Mouse (Mus musculus) hindbrain, embryonic 11.5 days (tissue): Measurements from ENCODE around the gene Trim2. TPM values are rescaled to one million over a fixed set of nuclear protein-coding genes. Genes with fewer than 3 reads are reported as not detected.
A peak's percentile ranks its signal among the peaks of the same experiment; 100 is the strongest.

Experiments
- ATAC-seq: fragments of 200-750 bp; cut with Nextera tagmentation; 2 replicates; pipeline ENCODE4 v1.8.0; 2017; ENCODE audit warnings: mild to moderate bottlenecking, moderate TSS enrichment, moderate library complexity; ENCODE audit not compliant: low FRiP score
- DNase-seq: peaks from one replicate; pipeline ENCODE4 v3.0.0-alpha.2; 2015; ENCODE audit warnings: low spot score
- H3K27ac ChIP-seq: fragments of 300-500 bp; sonication (generic); 2 replicates; pipeline ENCODE4 v1.5.1; 2014; ENCODE audit warnings: mild to moderate bottlenecking, low read depth, low read length
- H3K27me3 ChIP-seq: fragments of 300-500 bp; sonication (generic); 2 replicates; pipeline ENCODE4 v1.6.1; 2014; ENCODE audit warnings: mild to moderate bottlenecking, low read length, moderate library complexity, mixed read lengths; ENCODE audit not compliant: control insufficient read depth, insufficient read depth
- H3K36me3 ChIP-seq: fragments of 300-500 bp; sonication (generic); 2 replicates; pipeline ENCODE4 v1.6.1; 2014; ENCODE audit warnings: mild to moderate bottlenecking, low read length, moderate library complexity, mixed read lengths; ENCODE audit not compliant: control insufficient read depth, insufficient read depth
- H3K4me1 ChIP-seq: fragments of 300-500 bp; sonication (generic); replicated peaks from 2 replicates; pipeline ENCODE4 v1.6.1; 2014; ENCODE audit warnings: low read length, mixed read lengths; ENCODE audit not compliant: control insufficient read depth, insufficient read depth
- H3K4me2 ChIP-seq: fragments of 300-500 bp; sonication (generic); replicated peaks from 2 replicates; pipeline ENCODE4 v1.6.1; 2014; ENCODE audit warnings: mild to moderate bottlenecking, low read depth, low read length
- H3K4me3 ChIP-seq: fragments of 300-500 bp; sonication (generic); 2 replicates; pipeline ENCODE4 v1.5.1; 2014; ENCODE audit warnings: low read depth, low read length
- H3K9ac ChIP-seq: fragments of 300-500 bp; sonication (generic); 2 replicates; pipeline ENCODE4 v1.6.1; 2014; ENCODE audit warnings: low read depth, low read length
- H3K9me3 ChIP-seq: fragments of 300-500 bp; sonication (generic); 2 replicates; pipeline ENCODE4 v1.6.1; 2016; ENCODE audit warnings: low read length; ENCODE audit not compliant: control insufficient read depth
- WGBS: fragments of 180-500 bp; shearing (Covaris S2); extraction: QIAGEN DNeasy Blood & Tissue Kit; methylation state at CpG from one replicate; pipeline ENCODE4 v1.1.7; 2014; 5-methylcytosine and 5-hydroxymethylcytosine counted together
- polyA plus RNA-seq: library from polyadenylated mRNA; unstranded; fragments of >200 nt; fragmentation: Nextera tagmentation; extraction: Ambion mirVana; gene quantifications from 2 replicates; pipeline ENCODE4 v1.2.1, GENCODE M21; 2014

Trim2 gene
- polyA plus RNA-seq, 1 experiment from 2014 or later, result 104 TPM

GRCm38 (mm10) chr3:84269987-84270623 lies 36.6 kb downstream of the Trim2 start:
- Histone ChIP-seq H3K36me3 (no peaks in the 10 kb centered on the region), H3K4me1 (peaks cover 20% of the 10 kb centered on the region), H3K9ac (0 out of 2 replicates have a peak overlapping the region, but pooled peaks have one; percentile 44), H3K9me3 (no peaks in the 10 kb centered on the region), H3K4me2 (peak overlapping the region; percentile 21), H3K27me3 (no peaks in the 10 kb centered on the region), H3K4me3 (peak overlapping the region; percentile 6; the same call in 1 of the 2 replicates), H3K27ac (no peak overlapping the region)
- no peak for DNase-seq
- 18% methylated on average over 13 of the region's 13 CpGs for WGBS
- peak; percentile 21; the same call in 1 of the 2 replicates for ATAC-seq

GRCm38 (mm10) chr3:84268434-84268833 lies 38.2 kb downstream of the Trim2 start:
- H3K4me2 ChIP-seq, result no peak overlapping the region
- 67% methylated on average over 3 of the region's 3 CpGs for WGBS
- H3K4me1 ChIP-seq, result peaks cover 26% of the 10 kb centered on the region
- H3K9ac ChIP-seq, result no peak overlapping the region
- no peak overlapping the region for H3K27ac ChIP-seq
- ATAC-seq (no peak), DNase-seq (peak; percentile 45)
- H3K36me3 ChIP-seq, result no peaks in the 10 kb centered on the region
- no peak overlapping the region for H3K4me3 ChIP-seq
- H3K9me3 ChIP-seq, result no peaks in the 10 kb centered on the region
- no peaks in the 10 kb centered on the region for H3K27me3 ChIP-seq

- no peaks in the 10 kb centered on the region for H3K27me3 ChIP-seq
- 49% methylated on average over 3 of the region's 3 CpGs for WGBS
- ATAC-seq (no peak), DNase-seq (no peak)
- H3K4me2 ChIP-seq, result no peak overlapping the region
- H3K4me1 ChIP-seq, result peaks cover 26% of the 10 kb centered on the region
- no peak overlapping the region for H3K27ac ChIP-seq
- no peaks in the 10 kb centered on the region for H3K9me3 ChIP-seq
- no peaks in the 10 kb centered on the region for H3K36me3 ChIP-seq
- H3K9ac ChIP-seq, result no peak overlapping the region
- H3K4me3 ChIP-seq, result no peak overlapping the region
Observed at GRCm38 (mm10) chr3:84266391-84266931, 40.2 kb downstream of the Trim2 start.

- ATAC-seq (0 out of 2 replicates have a peak, but pooled peaks have one; percentile 1), DNase-seq (no peak)
- 0 out of 2 replicates have a peak overlapping the region, but pooled peaks have one; percentile 18 for H3K27ac ChIP-seq
- no peak overlapping the region for H3K4me2 ChIP-seq
- WGBS, result 76% methylated on average over 1 of the region's 1 CpGs
- no peaks in the 10 kb centered on the region for H3K27me3 ChIP-seq
- no peak overlapping the region for H3K9ac ChIP-seq
- H3K4me1 ChIP-seq, result peaks cover 24% of the 10 kb centered on the region
- H3K9me3 ChIP-seq, result no peaks in the 10 kb centered on the region
- H3K4me3 ChIP-seq, result no peak overlapping the region
- no peaks in the 10 kb centered on the region for H3K36me3 ChIP-seq
Observed at GRCm38 (mm10) chr3:84265084-84265483, 41.6 kb downstream of the Trim2 start.

- Histone ChIP-seq H3K9ac (no peak overlapping the region), H3K4me3 (no peak overlapping the region), H3K27me3 (no peaks in the 10 kb centered on the region), H3K9me3 (no peaks in the 10 kb centered on the region), H3K36me3 (no peaks in the 10 kb centered on the region), H3K4me2 (no peak overlapping the region), H3K27ac (peak overlapping the region; percentile 40; the same call in 1 of the 2 replicates), H3K4me1 (peaks cover 18% of the 10 kb centered on the region)
- peak; percentile 58 for ATAC-seq
- peak; percentile 26 for DNase-seq
- 42% methylated on average over 2 of the region's 2 CpGs for WGBS
Observed at GRCm38 (mm10) chr3:84264395-84264794, 42.3 kb downstream of the Trim2 start.

GRCm38 (mm10) chr3:84262804-84263203 lies 43.9 kb downstream of the Trim2 start:
- H3K27ac ChIP-seq, result no peak overlapping the region
- H3K36me3 ChIP-seq, result no peaks in the 10 kb centered on the region
- no peaks in the 10 kb centered on the region for H3K9me3 ChIP-seq
- DNase-seq (no peak), ATAC-seq (no peak)
- no peak overlapping the region for H3K9ac ChIP-seq
- H3K4me3 ChIP-seq, result no peak overlapping the region
- no peak overlapping the region for H3K4me2 ChIP-seq
- 88% methylated on average over 3 of the region's 3 CpGs for WGBS
- peaks cover 18% of the 10 kb centered on the region for H3K4me1 ChIP-seq
- H3K27me3 ChIP-seq, result no peaks in the 10 kb centered on the region

GRCm38 (mm10) chr3:84261863-84262262 lies 44.8 kb downstream of the Trim2 start:
- DNase-seq, result no peak
- H3K4me1 ChIP-seq, result peaks cover 18% of the 10 kb centered on the region
- H3K4me3 ChIP-seq, result no peak overlapping the region
- WGBS, result 89% methylated on average over 6 of the region's 6 CpGs
- H3K4me2 ChIP-seq, result no peak overlapping the region
- no peak overlapping the region for H3K9ac ChIP-seq
- H3K9me3 ChIP-seq, result no peaks in the 10 kb centered on the region
- H3K27me3 ChIP-seq, result no peaks in the 10 kb centered on the region
- H3K27ac ChIP-seq, result no peak overlapping the region
- H3K36me3 ChIP-seq, result no peaks in the 10 kb centered on the region
- no peak for ATAC-seq

- Histone ChIP-seq H3K27me3 (no peaks in the 10 kb centered on the region), H3K4me3 (no peak overlapping the region), H3K36me3 (no peaks in the 10 kb centered on the region), H3K9ac (no peak overlapping the region), H3K9me3 (no peaks in the 10 kb centered on the region), H3K4me2 (no peak overlapping the region), H3K4me1 (peaks cover 18% of the 10 kb centered on the region), H3K27ac (peak overlapping the region; percentile 39; the same call in 1 of the 2 replicates)
- 18% methylated on average over 7 of the region's 7 CpGs for WGBS
- ATAC-seq, result no peak
- DNase-seq, result peak; percentile 30
Observed at GRCm38 (mm10) chr3:84260837-84261236, 45.8 kb downstream of the Trim2 start.
